Mouse (Mus musculus) midbrain, embryonic 14.5 days (tissue): Measurements from ENCODE around the gene Unc13b. TPM values are rescaled to one million over a fixed set of nuclear protein-coding genes. Genes with fewer than 3 reads are reported as not detected.

Experiments used
- ATAC-seq: fragments of 200-750 bp; cut with Nextera tagmentation; 2 replicates; pipeline ENCODE4 v1.8.0; 2017; ENCODE audit warnings: moderate number of reproducible peaks, moderate library complexity; ENCODE audit not compliant: low FRiP score, low TSS enrichment
- DNase-seq: peaks from one replicate; pipeline ENCODE4 v3.0.0-alpha.2; 2015
- H3K27ac ChIP-seq: fragments of 300-500 bp; sonication (generic); replicated peaks from 2 replicates; pipeline ENCODE4 v1.5.1; 2014; ENCODE audit warnings: mild to moderate bottlenecking, low read depth, low read length, moderate library complexity
- H3K27me3 ChIP-seq: fragments of 300-500 bp; sonication (generic); 2 replicates; pipeline ENCODE4 v1.6.1; 2014; ENCODE audit warnings: low read length, control low read depth, mixed read lengths; ENCODE audit not compliant: control insufficient read depth, insufficient read depth
- H3K36me3 ChIP-seq: fragments of 300-500 bp; sonication (generic); 2 replicates; pipeline ENCODE4 v1.6.1; 2014; ENCODE audit warnings: low read length, control low read depth; ENCODE audit not compliant: control insufficient read depth, insufficient read depth
- H3K4me1 ChIP-seq: fragments of 300-500 bp; sonication (generic); 2 replicates; pipeline ENCODE4 v1.6.1; 2014; ENCODE audit warnings: mild to moderate bottlenecking, antibody characterized with exemption, low read length, control low read depth; ENCODE audit not compliant: control insufficient read depth, insufficient read depth
- H3K4me2 ChIP-seq: fragments of 300-500 bp; sonication (generic); 2 replicates; pipeline ENCODE4 v1.6.1; 2014; ENCODE audit warnings: mild to moderate bottlenecking, low read length, moderate library complexity
- H3K4me3 ChIP-seq: fragments of 300-500 bp; sonication (generic); replicated peaks from 2 replicates; pipeline ENCODE4 v1.5.1; 2014; ENCODE audit warnings: low read depth, low read length
- H3K9ac ChIP-seq: fragments of 300-500 bp; sonication (generic); replicated peaks from 2 replicates; pipeline ENCODE4 v1.6.1; 2014; ENCODE audit warnings: mild to moderate bottlenecking, low read length, moderate library complexity
- H3K9me3 ChIP-seq: fragments of 300-500 bp; sonication (generic); 2 replicates; pipeline ENCODE4 v1.6.1; 2016; ENCODE audit warnings: low read length, control low read depth, mixed read lengths; ENCODE audit not compliant: control insufficient read depth
- WGBS: fragments of 180-500 bp; shearing (Covaris S2); extraction: QIAGEN DNeasy Blood & Tissue Kit; methylation state at CpG from one replicate; pipeline ENCODE4 v1.1.7; 2014; 5-methylcytosine and 5-hydroxymethylcytosine counted together
- polyA plus RNA-seq: library from polyadenylated mRNA; unstranded; fragments of >200 nt; fragmentation: Nextera tagmentation; extraction: Ambion mirVana; gene quantifications from 2 replicates; pipeline ENCODE4 v1.2.1, GENCODE M21; 2014

Unc13b gene
- polyA plus RNA-seq, 1 experiment from 2014 or later = 20.4 TPM

DNA sequence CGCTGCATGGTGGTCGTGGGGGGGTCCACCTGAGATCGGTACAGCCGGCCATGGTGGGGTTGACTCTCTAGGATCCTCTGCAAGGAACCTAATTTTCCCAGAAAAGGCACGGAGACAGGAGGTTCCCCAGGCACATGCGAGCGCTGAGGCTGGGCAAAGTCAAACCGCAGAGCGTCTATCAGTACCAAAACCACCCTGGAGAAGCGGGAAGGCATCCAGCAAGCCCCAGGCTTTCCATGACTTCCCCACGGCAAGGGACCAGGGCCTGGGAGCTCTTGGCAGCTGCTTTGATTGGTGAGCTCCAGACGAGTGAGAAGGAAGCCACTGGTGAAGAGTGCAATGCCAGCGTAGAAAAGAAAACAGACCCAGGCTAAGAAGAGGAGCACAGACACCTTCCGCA is 34.1 kb upstream of the Unc13b start:
- WGBS = 85% methylated on average over 14 of the region's 14 CpGs
- Histone ChIP-seq H3K4me2 (peak overlapping the region; percentile 63), H3K9me3 (no peaks in the 10 kb centered on the region), H3K4me3 (peak overlapping the region; percentile 58), H3K27me3 (no peaks in the 10 kb centered on the region), H3K9ac (peak overlapping the region; percentile 58), H3K36me3 (peaks cover 74% of the 10 kb centered on the region), H3K27ac (peak overlapping the region; percentile 90), H3K4me1 (peaks cover 13% of the 10 kb centered on the region)
- DNase-seq (no peak), ATAC-seq (no peak)

DNA sequence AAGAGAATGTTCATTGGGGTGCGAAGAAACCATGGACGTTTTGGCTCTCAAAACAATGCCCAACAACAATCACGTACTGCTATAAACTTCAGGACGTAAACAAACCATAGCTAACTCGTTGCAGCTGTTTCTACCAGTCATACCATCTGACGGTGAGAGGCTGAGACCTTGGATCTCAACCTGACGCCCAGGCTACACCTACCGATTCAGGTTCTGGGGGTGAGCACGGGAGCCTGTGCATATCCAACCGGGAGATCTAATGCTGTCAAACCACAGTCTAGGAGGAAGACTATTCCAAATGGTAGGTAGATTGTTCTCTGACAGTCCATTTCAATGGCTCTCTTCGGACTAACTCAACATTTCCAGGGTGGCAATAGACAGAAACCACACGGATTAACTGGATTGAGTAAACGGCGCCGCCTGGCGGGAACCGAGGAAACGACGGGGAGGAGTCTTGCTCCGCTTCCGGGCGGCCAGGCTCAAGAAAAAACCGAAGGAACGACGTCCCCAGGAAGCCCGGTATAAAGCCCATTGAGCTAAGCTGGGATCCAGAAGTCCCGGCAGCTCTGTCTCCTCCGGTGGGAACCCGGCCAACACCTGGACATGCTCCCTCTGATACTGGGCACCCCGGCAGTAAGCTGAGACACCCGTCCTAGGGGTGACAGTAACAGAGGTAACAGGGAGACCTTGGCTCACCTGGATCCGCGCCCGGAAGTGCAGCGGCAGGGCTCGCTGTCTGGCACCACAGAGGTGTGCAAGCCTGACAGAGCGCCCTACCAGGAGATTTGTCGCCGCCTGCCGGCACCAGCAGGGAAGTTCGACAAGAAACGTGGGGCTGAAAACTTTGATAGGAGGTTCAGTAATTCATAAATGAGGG is 33.4 kb upstream of the Unc13b start, which contains the start of gene Pigo:
TSS of gene Pigo (minus strand) at position 736 of the 877 bp plus-strand sequence.
- Histone ChIP-seq H3K4me2 (peak within 1 kb of the TSS; percentile 63), H3K4me3 (peak within 1 kb of the TSS; percentile 58), H3K9ac (peak within 1 kb of the TSS; percentile 58), H3K36me3 (peaks cover 68% of the 10 kb centered on the region), H3K27ac (peak within 1 kb of the TSS; percentile 90), H3K4me1 (peaks cover 19% of the 10 kb centered on the region), H3K27me3 (no peaks in the 10 kb centered on the region), H3K9me3 (no peaks in the 10 kb centered on the region)
- peak; percentile 97 for DNase-seq
- ATAC-seq = peak; percentile 92
- 9% methylated on average over 42 of the region's 42 CpGs for WGBS

DNA sequence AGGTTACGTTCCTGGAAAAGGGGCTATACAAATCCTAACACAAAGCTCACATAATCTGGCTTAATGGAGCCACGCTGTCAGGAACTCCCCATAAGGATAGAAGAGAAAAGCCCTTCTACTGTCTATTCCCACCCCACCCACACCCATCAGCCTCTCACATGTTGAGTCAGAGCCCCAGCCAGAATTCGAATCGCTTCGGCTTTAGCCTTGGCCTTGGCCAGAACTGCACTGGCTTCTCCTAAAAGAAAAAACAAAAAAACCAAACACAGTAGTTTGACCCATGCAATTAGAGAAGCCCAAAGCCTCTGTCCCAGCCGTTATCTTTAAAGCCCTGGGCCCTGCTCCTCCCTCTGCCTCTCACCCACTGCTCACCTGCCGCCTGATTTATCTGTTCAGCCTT is 29.6 kb upstream of the Unc13b start:
- Histone ChIP-seq H3K4me2 (no peak overlapping the region), H3K9me3 (no peaks in the 10 kb centered on the region), H3K27ac (no peak overlapping the region), H3K27me3 (no peaks in the 10 kb centered on the region), H3K9ac (no peak overlapping the region), H3K36me3 (peaks cover 47% of the 10 kb centered on the region), H3K4me1 (peaks cover 32% of the 10 kb centered on the region), H3K4me3 (no peak overlapping the region)
- no peak for ATAC-seq
- WGBS = 92% methylated on average over 7 of the region's 7 CpGs
- DNase-seq = no peak

DNA sequence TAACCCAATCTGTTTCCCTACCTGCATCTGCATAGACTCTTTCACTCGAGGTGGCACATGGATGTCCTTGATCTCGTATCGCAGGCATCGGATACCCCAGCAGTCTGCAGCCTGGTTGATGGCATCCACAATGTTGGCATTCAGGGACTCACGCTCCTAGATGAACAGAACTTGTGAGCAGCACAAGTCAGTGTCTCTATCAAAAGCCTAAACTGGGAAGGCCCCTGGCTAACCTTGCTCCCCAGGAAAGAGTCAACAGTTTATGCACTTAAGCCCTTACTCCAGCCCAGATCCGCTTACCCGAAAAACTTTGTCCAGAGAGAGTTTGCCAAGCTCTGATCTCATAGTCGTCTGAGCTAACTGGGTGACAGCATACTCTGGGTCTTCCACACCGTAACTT is 29.0 kb upstream of the Unc13b start:
- H3K4me1 ChIP-seq = peaks cover 26% of the 10 kb centered on the region
- no peak overlapping the region for H3K27ac ChIP-seq
- H3K9me3 ChIP-seq = no peaks in the 10 kb centered on the region
- H3K4me3 ChIP-seq = no peak overlapping the region
- no peak overlapping the region for H3K9ac ChIP-seq
- peaks cover 54% of the 10 kb centered on the region for H3K36me3 ChIP-seq
- ATAC-seq (no peak), DNase-seq (no peak)
- H3K27me3 ChIP-seq = no peaks in the 10 kb centered on the region
- H3K4me2 ChIP-seq = peak overlapping the region; percentile 87
- WGBS = 94% methylated on average over 9 of the region's 9 CpGs

DNA sequence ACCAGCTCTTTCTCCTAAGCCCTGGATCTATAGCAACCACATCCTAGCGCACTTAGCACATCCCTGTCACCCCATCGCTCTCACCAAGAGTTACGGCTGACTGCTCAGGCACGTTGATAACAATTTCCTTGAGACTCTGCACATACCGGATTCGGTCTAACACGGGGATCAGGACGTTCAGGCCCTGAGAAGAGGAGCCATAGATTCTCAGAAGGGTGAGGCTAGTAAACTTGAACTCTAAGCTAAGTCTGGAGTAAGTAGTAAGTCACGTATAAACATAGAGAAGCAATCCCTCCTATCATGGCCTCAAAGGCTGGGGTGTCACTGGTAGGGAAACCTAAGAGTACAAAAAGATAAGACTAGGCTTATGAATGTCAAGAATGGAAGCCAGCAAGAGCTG is 28.4 kb upstream of the Unc13b start:
- Histone ChIP-seq H3K4me2 (peak overlapping the region; percentile 87), H3K36me3 (peaks cover 60% of the 10 kb centered on the region), H3K4me3 (peak overlapping the region; percentile 51), H3K9ac (peak overlapping the region; percentile 65), H3K4me1 (peaks cover 22% of the 10 kb centered on the region), H3K9me3 (no peaks in the 10 kb centered on the region), H3K27me3 (no peaks in the 10 kb centered on the region), H3K27ac (peak overlapping the region; percentile 92; the same call in 1 of the 2 replicates)
- ATAC-seq (no peak), DNase-seq (no peak)
- 74% methylated on average over 9 of the region's 9 CpGs for WGBS

DNA sequence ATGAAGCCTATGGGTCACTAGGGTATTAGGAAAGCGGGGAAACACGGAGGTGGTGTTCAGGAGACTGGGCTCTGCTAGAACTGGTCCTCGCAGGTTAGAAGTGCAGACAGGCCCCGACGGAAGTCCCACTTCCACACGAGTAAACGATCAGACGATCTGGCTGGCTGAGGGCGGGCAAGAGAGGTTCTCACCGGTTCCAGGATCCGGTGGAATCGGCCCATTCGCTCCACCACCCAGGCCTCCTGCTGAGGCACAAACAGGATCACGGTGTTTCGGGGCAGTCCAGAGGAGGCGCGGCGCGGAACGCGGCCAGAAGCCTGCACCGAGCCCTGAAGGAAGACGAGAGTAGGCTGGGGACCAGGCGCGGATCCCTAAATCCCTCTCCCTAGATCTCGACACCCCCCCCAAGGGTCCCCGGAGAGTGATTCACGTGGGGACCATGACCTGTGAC is 27.9 kb upstream of the Unc13b start:
- Histone ChIP-seq H3K4me1 (peaks cover 22% of the 10 kb centered on the region), H3K36me3 (peaks cover 64% of the 10 kb centered on the region), H3K9me3 (no peaks in the 10 kb centered on the region), H3K27me3 (no peaks in the 10 kb centered on the region), H3K9ac (peak overlapping the region; percentile 65), H3K4me3 (peak overlapping the region; percentile 51), H3K4me2 (peak overlapping the region; percentile 87), H3K27ac (peak overlapping the region; percentile 92)
- DNase-seq (no peak), ATAC-seq (peak; percentile 32)
- 2% methylated on average over 28 of the region's 28 CpGs for WGBS

DNA sequence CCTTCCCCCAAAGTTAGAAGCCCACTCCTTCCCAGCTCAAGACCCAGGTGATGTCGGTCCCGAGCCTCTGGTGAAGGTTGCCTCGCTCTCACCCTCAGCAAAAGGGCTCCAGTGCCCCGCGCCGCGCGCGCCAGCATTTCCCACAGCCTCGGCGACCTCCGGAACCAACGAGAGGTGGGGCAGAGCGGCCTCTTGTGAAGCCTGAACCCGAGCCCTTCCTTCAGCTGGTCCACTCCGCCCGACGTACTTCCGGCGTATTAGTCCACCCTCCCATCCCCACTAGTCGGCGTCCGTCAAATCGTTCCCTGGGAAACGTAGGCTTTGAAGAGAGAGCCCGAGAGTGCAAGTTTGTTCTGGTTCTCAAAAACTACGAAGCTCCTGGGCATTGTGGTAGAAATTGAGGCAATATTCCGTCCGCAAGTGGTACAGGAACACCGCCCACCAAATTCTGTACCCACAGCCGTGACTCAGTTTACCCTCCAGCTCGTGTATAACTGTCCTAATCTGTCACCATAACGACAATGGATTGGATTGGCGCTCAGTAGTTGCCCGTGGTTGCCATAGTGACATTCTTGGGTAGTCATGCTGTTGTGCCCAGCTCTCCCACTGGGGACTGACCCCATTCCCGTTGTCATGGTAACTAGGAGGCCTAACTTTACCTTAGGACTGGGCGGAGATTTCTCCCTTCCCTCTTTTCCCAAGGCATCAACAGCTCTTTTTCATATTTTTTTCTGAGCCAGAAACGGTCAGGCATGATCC is 27.3 kb upstream of the Unc13b start, which contains the start of gene Stoml2:
TSS of gene Stoml2 (minus strand) at position 474 of the 759 bp plus-strand sequence.
- ATAC-seq = peak; percentile 95
- Histone ChIP-seq H3K36me3 (peaks cover 70% of the 10 kb centered on the region), H3K4me1 (peaks cover 22% of the 10 kb centered on the region)

DNA sequence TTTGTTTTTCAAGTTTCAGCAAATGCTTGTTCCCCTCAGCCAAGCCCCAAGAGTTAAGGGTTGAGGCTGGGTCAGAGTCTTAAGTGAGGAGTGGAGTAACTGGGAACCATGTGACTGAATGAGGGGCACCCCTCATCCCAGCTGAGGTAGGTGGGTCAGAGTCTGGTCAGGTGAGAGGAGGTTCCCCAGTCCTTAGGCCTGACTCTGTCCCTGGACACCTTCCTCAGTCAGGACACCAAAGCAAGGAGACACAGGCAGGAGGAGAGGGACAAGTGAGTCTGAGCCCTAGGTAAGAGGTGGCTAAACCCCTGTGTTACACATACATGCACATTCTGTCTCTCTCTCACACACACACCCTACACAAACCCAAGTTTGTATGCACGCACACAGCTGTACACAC is 26.3 kb upstream of the Unc13b start:
- Histone ChIP-seq H3K4me3 (no peak overlapping the region), H3K36me3 (peaks cover 67% of the 10 kb centered on the region), H3K4me2 (no peak overlapping the region), H3K27me3 (no peaks in the 10 kb centered on the region), H3K27ac (peak overlapping the region; percentile 92), H3K9me3 (no peaks in the 10 kb centered on the region), H3K9ac (no peak overlapping the region), H3K4me1 (peaks cover 27% of the 10 kb centered on the region)
- WGBS = 96% methylated on average over 1 of the region's 1 CpGs
- no peak for ATAC-seq
- DNase-seq = no peak

More for the DNA sequence above, 27.3 kb upstream of the Unc13b start, which contains the start of gene Stoml2:
- Histone ChIP-seq H3K4me2 (peak within 1 kb of the TSS; percentile 87), H3K9ac (peak within 1 kb of the TSS; percentile 65), H3K27me3 (no peaks in the 10 kb centered on the region), H3K27ac (peak within 1 kb of the TSS; percentile 92), H3K9me3 (no peaks in the 10 kb centered on the region), H3K4me3 (peak within 1 kb of the TSS; percentile 51)
- peak; percentile 96 for DNase-seq
- under 1% methylated on average over 38 of the region's 38 CpGs for WGBS
